Comparison of ENCODE assay signal across 9 mouse cellular contexts in the genomic region with DNA sequence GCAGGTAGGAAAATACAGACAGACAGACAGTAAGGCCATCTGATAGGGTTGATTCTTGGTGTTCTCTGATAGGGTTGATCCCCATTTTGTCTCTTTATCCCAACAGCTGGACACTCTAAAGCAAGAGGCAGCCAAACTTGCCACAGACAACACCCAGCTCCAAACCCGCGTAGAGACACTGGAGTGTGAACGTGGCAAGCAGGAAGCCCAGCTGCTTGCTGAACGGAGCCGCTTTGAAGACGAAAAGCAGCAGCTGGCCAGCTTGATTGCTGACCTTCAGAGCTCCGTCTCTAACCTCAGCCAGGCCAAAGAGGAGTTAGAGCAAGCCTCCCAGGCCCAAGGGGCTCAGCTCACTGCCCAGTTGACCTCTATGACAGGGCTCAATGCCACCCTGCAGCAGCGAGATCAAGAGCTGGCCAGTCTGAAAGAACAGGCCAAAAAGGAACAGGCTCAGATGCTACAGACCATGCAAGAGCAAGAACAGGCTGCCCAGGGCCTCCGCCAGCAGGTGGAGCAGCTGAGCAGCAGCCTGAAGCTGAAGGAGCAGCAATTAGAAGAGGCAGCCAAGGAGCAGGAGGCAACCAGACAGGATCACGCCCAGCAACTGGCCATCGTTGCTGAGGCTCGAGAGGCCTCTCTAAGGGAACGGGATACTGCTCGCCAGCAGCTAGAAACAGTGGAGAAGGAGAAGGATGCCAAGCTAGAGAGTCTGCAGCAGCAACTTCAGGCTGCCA. TPM values are rescaled to one million over a fixed set of nuclear protein-coding genes. Genes with fewer than 3 reads are reported as not detected.
A peak's percentile ranks its signal among the peaks of the same experiment; 100 is the strongest.
DNase-seq lines count a peak whose midpoint lies in the region; ATAC-seq and TF ChIP-seq lines count a peak whose summit lies in the region.
"Had no signal": no experiment of that assay in that cellular context is flagged by ENCODE, and none has a peak within 500 bp of the region (broad histone marks: within the 10 kb centered on the region; RNA-seq: fewer than 3 reads in every experiment).

No protein-coding gene starts in this region.

- H3K4me3 ChIP-seq in ES-E14 (ENCODE audit: insufficient read depth in 1 of 2, low read depth in 1 of 2, low read length in 2 of 2, poor library complexity in 1 of 2, severe bottlenecking in 1 of 2): no peak overlapping the region
- H3K4me3 ChIP-seq in forebrain, embryonic 14.5 days (ENCODE audit: low read depth, low read length): no peak overlapping the region
- no peak overlapping the region for H3K4me3 ChIP-seq in lung, postnatal 0 days (ENCODE audit: low read depth, low read length)

- TF ChIP-seq CTCF in lung, postnatal 0 days (IDR thresholded peaks at IDR 0.05): peak; percentile 99

- peaks cover 0 to 8% of the 10 kb centered on the region in 2 experiments; a peak in 1 of 4 replicates for H3K4me1 ChIP-seq in ES-E14 (ENCODE audit: control insufficient read depth in 2 of 2, insufficient read depth in 2 of 2, low read length in 2 of 2, poor library complexity in 1 of 2)
- no peaks in the 10 kb centered on the region for H3K4me1 ChIP-seq in forebrain, embryonic 14.5 days (ENCODE audit: control insufficient read depth, insufficient read depth, low read length)
- no peaks in the 10 kb centered on the region for H3K4me1 ChIP-seq in lung, postnatal 0 days (ENCODE audit: insufficient read depth, low read depth, low read length)

- intact Hi-C loops in heart, postnatal 36 days (cut with DNase I): loop anchor here (2.0 kb wide), 1 partner anchor 80 kb away; no protein-coding TSS in a partner anchor

- H3K9me3 ChIP-seq in ES-E14 (ENCODE audit: control insufficient read depth, insufficient read depth, low read depth, low read length): no peaks in the 10 kb centered on the region
- H3K9me3 ChIP-seq in forebrain, embryonic 14.5 days (replicated peaks; ENCODE audit: control insufficient read depth, low read length): no peaks in the 10 kb centered on the region
- H3K9me3 ChIP-seq in lung, postnatal 0 days (ENCODE audit: low read length): no peaks in the 10 kb centered on the region

- H3K4me2 ChIP-seq in forebrain, embryonic 14.5 days (ENCODE audit: low read length): no peak overlapping the region
- no peak overlapping the region for H3K4me2 ChIP-seq in lung, postnatal 0 days (replicated peaks; ENCODE audit: low read depth, low read length)

- H3K27ac ChIP-seq in ES-E14 (ENCODE audit: insufficient read depth, low read depth, low read length, poor library complexity, severe bottlenecking): no peak overlapping the region
- H3K27ac ChIP-seq in forebrain, embryonic 14.5 days (ENCODE audit: low read depth, low read length): no peak overlapping the region
- peak overlapping the region; percentile 6; the same call in 1 of the 2 replicates for H3K27ac ChIP-seq in lung, postnatal 0 days (ENCODE audit: low read length)
- H3K27ac ChIP-seq: macrophage had no signal

- no peak for TF ChIP-seq EP300 in lung, postnatal 0 days (IDR thresholded peaks at IDR 0.05)

- in situ Hi-C loops in ES-E14 (cut with MboI; ENCODE audit: low sequenced_read_pairs in 2 of 2, unreplicated experiment in 2 of 2): no loop called here

- WGBS in forebrain, embryonic 14.5 days: 69% methylated on average over 14 of the region's 14 CpGs
- 45% methylated on average over 14 of the region's 14 CpGs for WGBS in lung, postnatal 0 days

- no peaks in the 10 kb centered on the region for H3K27me3 ChIP-seq in forebrain, embryonic 14.5 days (replicated peaks; ENCODE audit: control insufficient read depth, insufficient read depth, low read length)
- no peaks in the 10 kb centered on the region for H3K27me3 ChIP-seq in lung, postnatal 0 days (replicated peaks; ENCODE audit: insufficient read depth, low read length)

- peak; percentile 66; the same call in 1 of the 2 replicates for ATAC-seq in forebrain, embryonic 14.5 days
- peak; percentile 75 for ATAC-seq in lung, postnatal 0 days

- peak; percentile 55 for DNase-seq in ES-E14 (ENCODE audit: low read depth, low spot score)
- DNase-seq in c-Kit-positive CD71-positive TER-119-positive erythroid progenitor cells, embryonic 14.5 days (ENCODE audit: low spot score): peak; percentile 63
- DNase-seq in forebrain, embryonic 14.5 days (ENCODE audit: low spot score): peak; percentile 73
- peak; percentile 86 to 90 for DNase-seq in heart, postnatal 36 days
- peak; percentile 77 for DNase-seq in layer of hippocampus, adult 9-10 months (ENCODE audit: low spot score)
- peak; percentile 87 for DNase-seq in lung, postnatal 0 days (ENCODE audit: low spot score)
- peak; percentile 33 for DNase-seq in retina, adult 2 months (ENCODE audit: low read depth, low spot score)
- peak; percentile 81 for DNase-seq in thymus, postnatal 14 days

- H3K9ac ChIP-seq in ES-E14 (ENCODE audit: insufficient read depth, low read depth, low read length, poor library complexity, severe bottlenecking): no peak overlapping the region
- H3K9ac ChIP-seq in forebrain, embryonic 14.5 days (ENCODE audit: low read length): no peak overlapping the region
- H3K9ac ChIP-seq in lung, postnatal 0 days (replicated peaks; ENCODE audit: low read depth): no peak overlapping the region

- H3K36me3 ChIP-seq in ES-E14 (ENCODE audit: control insufficient read depth, insufficient read depth, low read length, poor library complexity, severe bottlenecking): peaks cover 68% of the 10 kb centered on the region
- H3K36me3 ChIP-seq in forebrain, embryonic 14.5 days (ENCODE audit: control insufficient read depth, insufficient read depth, low read length): peaks cover 100% of the 10 kb centered on the region
- peaks cover 83% of the 10 kb centered on the region for H3K36me3 ChIP-seq in lung, postnatal 0 days (ENCODE audit: insufficient read depth, low read length)

TF ChIP-seq in ES-E14, 5 proteins besides CTCF, POLR2A, EP300 and RAD21:
- no peak for TF ChIP-seq CHD2 (IDR thresholded peaks at IDR 0.05; ENCODE audit: low read depth, low read length)
- no peak for TF ChIP-seq MAFK (IDR thresholded peaks at IDR 0.05; ENCODE audit: insufficient read depth, low read depth, low read length)
- TF ChIP-seq HCFC1 (IDR thresholded peaks at IDR 0.05; ENCODE audit: borderline replicate concordance, insufficient read depth, low read length): no peak
- no peak for TF ChIP-seq ZNF384 (IDR thresholded peaks at IDR 0.05; ENCODE audit: low read depth, low read length)
- no peak for TF ChIP-seq ZC3H11A (IDR thresholded peaks at IDR 0.05; ENCODE audit: borderline replicate concordance, low read depth, low read length)
TF ChIP-seq in ES-E14: peak in this region for 0.

RNA-seq across cellular contexts. Expression of a gene that starts 20.1 kb away (rescaled TPM):
- 11.0 and 15.0 TPM in 2 replicates for total RNA-seq in ES-E14 (2012; rRNA removed)
- 2.0 and 2.9 TPM in 2 replicates for polyA plus RNA-seq in forebrain, embryonic 14.5 days (2014; fragmentation: Nextera tagmentation; extraction: Ambion mirVana)
- total RNA-seq in heart, postnatal 36 days (2021): 1 to 10 TPM; 7.3 to 8.6 TPM
- 2.2 and 2.5 TPM in 2 replicates for polyA plus RNA-seq in lung, postnatal 0 days (2015; fragmentation: Nextera tagmentation; extraction: Ambion mirVana)

Comparison
In these comparisons a context has a peak if more than half of its experiments do, and no peak if none do; other contexts are left out.
1. DNase-seq: peak in every context shown above with its lines; median percentile 88 in heart, postnatal 36 days; 87 in lung, postnatal 0 days; 81 in thymus, postnatal 14 days; 77 in layer of hippocampus, adult 9-10 months; 73 in forebrain, embryonic 14.5 days; 63 in c-Kit-positive CD71-positive TER-119-positive erythroid progenitor cells, embryonic 14.5 days; 55 in ES-E14; 33 in retina, adult 2 months.